Mouse (Mus musculus): ENCODE results near the gene Ccr10.
"Not testable (repeated sequence)": the region's sequence is repeated elsewhere in the genome, so short reads cannot be mapped to it uniquely, and the experiment has no call there.

Gene Ccr10

GRCm38 (mm10) chr11:101124494-101124893 is 50.7 kb downstream of the Ccr10 start:
- not testable (repeated sequence) for DNase-seq (ENCODE audit: low spot score)
